Mouse (Mus musculus) forebrain, embryonic 11.5 days (tissue): ENCODE measurements around the gene Psmb7. TPM values are rescaled to one million over a fixed set of nuclear protein-coding genes. Genes with fewer than 3 reads are reported as not detected.

ENCODE experiments used
- ATAC-seq: fragments of 200-750 bp; cut with Nextera tagmentation; replicated peaks from 2 replicates; pipeline ENCODE4 v1.8.0; 2017; ENCODE audit warnings: moderate TSS enrichment; ENCODE audit not compliant: low FRiP score
- DNase-seq: peaks from one replicate; pipeline ENCODE4 v3.0.0-alpha.2; 2017; ENCODE audit warnings: low spot score
- H3K27ac ChIP-seq: fragments of 300-500 bp; sonication (generic); 2 replicates; pipeline ENCODE4 v1.5.1; 2014; ENCODE audit warnings: low read depth, low read length
- H3K27me3 ChIP-seq: fragments of 300-500 bp; sonication (generic); 2 replicates; pipeline ENCODE4 v1.6.1; 2014; ENCODE audit warnings: mild to moderate bottlenecking, low read length, mixed read lengths; ENCODE audit not compliant: control insufficient read depth, insufficient read depth
- H3K36me3 ChIP-seq: fragments of 300-500 bp; sonication (generic); 2 replicates; pipeline ENCODE4 v1.6.1; 2014; ENCODE audit warnings: mild to moderate bottlenecking, low read length, moderate library complexity, mixed read lengths; ENCODE audit not compliant: control insufficient read depth, insufficient read depth
- H3K4me1 ChIP-seq: fragments of 300-500 bp; sonication (generic); replicated peaks from 2 replicates; pipeline ENCODE4 v1.6.1; 2014; ENCODE audit warnings: low read length, mixed read lengths; ENCODE audit not compliant: control insufficient read depth, insufficient read depth
- H3K4me2 ChIP-seq: fragments of 300-500 bp; sonication (generic); 2 replicates; pipeline ENCODE4 v1.6.1; 2014; ENCODE audit warnings: low read depth, mild to moderate bottlenecking, low read length, moderate library complexity, mixed read lengths; ENCODE audit not compliant: severe bottlenecking
- H3K4me3 ChIP-seq: fragments of 300-500 bp; sonication (generic); 2 replicates; pipeline ENCODE4 v1.5.1; 2014; ENCODE audit warnings: low read depth, low read length
- H3K9ac ChIP-seq: fragments of 300-500 bp; sonication (generic); 2 replicates; pipeline ENCODE4 v1.6.1; 2014; ENCODE audit warnings: low read length
- H3K9me3 ChIP-seq: fragments of 300-500 bp; sonication (generic); 2 replicates; pipeline ENCODE4 v1.6.1; 2016; ENCODE audit warnings: low read length, mixed read lengths; ENCODE audit not compliant: control insufficient read depth
- WGBS: fragments of 180-500 bp; shearing (Covaris S2); extraction: QIAGEN DNeasy Blood & Tissue Kit; methylation state at CpG from one replicate; pipeline ENCODE4 v1.1.7; 2014; 5-methylcytosine and 5-hydroxymethylcytosine counted together
- polyA plus RNA-seq: library from polyadenylated mRNA; unstranded; fragments of >200 nt; fragmentation: Nextera tagmentation; extraction: Ambion mirVana; gene quantifications from 2 replicates; pipeline ENCODE4 v1.2.1, GENCODE M21; 2014

The Psmb7 gene
- polyA plus RNA-seq, 1 experiment from 2014 or later = 333 TPM

- no peak overlapping the region for H3K4me2 ChIP-seq
- H3K36me3 ChIP-seq = no peaks in the 10 kb centered on the region
- WGBS = 87% methylated on average over 7 of the region's 7 CpGs
- H3K27ac ChIP-seq = no peak overlapping the region
- no peaks in the 10 kb centered on the region for H3K4me1 ChIP-seq
- no peak for DNase-seq
- H3K4me3 ChIP-seq = no peak overlapping the region
- no peak for ATAC-seq
- H3K9me3 ChIP-seq = no peaks in the 10 kb centered on the region
- H3K9ac ChIP-seq = no peak overlapping the region
- H3K27me3 ChIP-seq = no peaks in the 10 kb centered on the region
Measured at GRCm38 (mm10) chr2:38652098-38652497, 8.2 kb upstream of the Psmb7 start.

GRCm38 (mm10) chr2:38650340-38650739 lies 6.5 kb upstream of the Psmb7 start:
- DNase-seq (no peak), ATAC-seq (no peak)
- Histone ChIP-seq H3K4me3 (no peak overlapping the region), H3K9ac (no peak overlapping the region), H3K9me3 (no peaks in the 10 kb centered on the region), H3K4me2 (no peak overlapping the region), H3K27ac (no peak overlapping the region), H3K36me3 (no peaks in the 10 kb centered on the region), H3K27me3 (no peaks in the 10 kb centered on the region), H3K4me1 (no peaks in the 10 kb centered on the region)
- WGBS = 89% methylated on average over 1 of the region's 1 CpGs

DNA sequence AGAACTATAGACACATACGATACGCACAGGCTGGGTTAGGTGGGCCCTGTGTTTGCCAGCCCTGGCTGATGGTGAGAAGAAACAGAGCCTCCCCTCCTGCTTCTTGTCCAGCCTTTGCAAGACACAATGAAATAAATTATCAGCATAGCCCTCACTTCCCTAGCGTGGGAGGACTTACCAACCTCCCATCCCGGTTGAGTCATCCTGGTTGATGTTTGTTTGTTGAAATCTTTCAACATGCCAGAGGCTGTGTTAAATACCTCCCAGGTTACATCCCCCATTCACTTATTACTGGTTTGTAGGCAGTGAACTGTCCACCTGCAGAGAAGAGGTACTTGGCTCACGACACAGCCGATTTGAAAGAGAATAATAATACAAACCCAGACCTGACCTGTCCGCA lies 3.8 kb upstream of the Psmb7 start:
- 84% methylated on average over 7 of the region's 7 CpGs for WGBS
- H3K27ac ChIP-seq = no peak overlapping the region
- peak; percentile 21 for DNase-seq
- H3K4me2 ChIP-seq = no peak overlapping the region
- H3K36me3 ChIP-seq = no peaks in the 10 kb centered on the region
- H3K4me3 ChIP-seq = no peak overlapping the region
- no peak overlapping the region for H3K9ac ChIP-seq
- no peaks in the 10 kb centered on the region for H3K27me3 ChIP-seq
- no peaks in the 10 kb centered on the region for H3K9me3 ChIP-seq
- no peak for ATAC-seq
- H3K4me1 ChIP-seq = no peaks in the 10 kb centered on the region; the same call in 1 of the 2 replicates

DNA sequence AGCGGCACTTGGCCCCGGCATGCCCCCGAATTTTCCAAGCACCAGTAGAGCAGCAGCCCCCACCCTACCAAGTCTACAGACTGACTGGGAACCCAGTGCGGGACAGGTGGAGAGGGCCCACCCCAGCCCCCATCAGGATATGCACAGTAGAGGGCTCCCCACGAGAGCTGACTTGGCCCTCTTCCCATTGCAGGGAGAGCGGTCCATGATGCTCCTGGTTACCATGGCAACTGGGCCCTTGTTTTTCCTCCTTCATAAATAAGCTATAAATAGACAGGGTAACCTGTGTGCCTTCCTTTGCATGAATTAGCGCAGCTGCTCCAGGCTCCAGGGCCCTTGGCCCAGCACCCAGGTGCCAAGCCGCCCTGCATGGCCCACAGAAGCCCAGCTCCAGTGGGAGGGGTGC lies 3.3 kb upstream of the Psmb7 start:
- H3K4me2 ChIP-seq = no peak overlapping the region
- DNase-seq (peak; percentile 51), ATAC-seq (no peak; the same call in 1 of the 2 replicates)
- H3K9me3 ChIP-seq = no peaks in the 10 kb centered on the region
- no peak overlapping the region for H3K9ac ChIP-seq
- H3K36me3 ChIP-seq = no peaks in the 10 kb centered on the region
- no peak overlapping the region for H3K27ac ChIP-seq
- H3K4me1 ChIP-seq = no peaks in the 10 kb centered on the region; the same call in 1 of the 2 replicates
- H3K27me3 ChIP-seq = no peaks in the 10 kb centered on the region
- H3K4me3 ChIP-seq = no peak overlapping the region
- 74% methylated on average over 8 of the region's 8 CpGs for WGBS

DNA sequence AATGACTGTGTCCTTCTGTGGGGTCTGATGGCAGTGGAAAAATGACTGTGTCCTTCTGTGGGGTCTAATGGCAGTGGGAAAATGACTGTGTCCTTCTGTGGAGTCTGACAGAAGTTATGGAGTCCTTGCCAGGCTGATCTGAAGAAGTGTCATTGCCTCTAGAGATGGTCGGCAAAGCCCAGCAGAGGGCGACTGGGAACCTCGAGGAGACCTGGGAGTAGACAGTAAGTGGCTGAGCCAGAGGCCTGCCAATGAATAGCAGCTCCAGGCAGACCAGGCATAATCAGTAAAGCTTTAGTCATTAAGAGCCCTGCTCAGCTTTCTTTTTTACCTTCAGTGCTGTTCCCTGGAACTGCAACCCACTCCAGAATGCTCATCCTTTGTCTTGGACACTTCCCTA lies 2.0 kb upstream of the Psmb7 start:
- Histone ChIP-seq H3K4me3 (no peak overlapping the region), H3K9ac (no peak overlapping the region), H3K36me3 (peaks cover 3% of the 10 kb centered on the region; the same call in 1 of the 2 replicates), H3K4me1 (no peaks in the 10 kb centered on the region; the same call in 1 of the 2 replicates), H3K27me3 (no peaks in the 10 kb centered on the region), H3K27ac (no peak overlapping the region), H3K9me3 (no peaks in the 10 kb centered on the region), H3K4me2 (no peak overlapping the region)
- WGBS = 0% methylated on average over 3 of the region's 3 CpGs
- ATAC-seq = peak; percentile 69
- peak; percentile 83 for DNase-seq

DNA sequence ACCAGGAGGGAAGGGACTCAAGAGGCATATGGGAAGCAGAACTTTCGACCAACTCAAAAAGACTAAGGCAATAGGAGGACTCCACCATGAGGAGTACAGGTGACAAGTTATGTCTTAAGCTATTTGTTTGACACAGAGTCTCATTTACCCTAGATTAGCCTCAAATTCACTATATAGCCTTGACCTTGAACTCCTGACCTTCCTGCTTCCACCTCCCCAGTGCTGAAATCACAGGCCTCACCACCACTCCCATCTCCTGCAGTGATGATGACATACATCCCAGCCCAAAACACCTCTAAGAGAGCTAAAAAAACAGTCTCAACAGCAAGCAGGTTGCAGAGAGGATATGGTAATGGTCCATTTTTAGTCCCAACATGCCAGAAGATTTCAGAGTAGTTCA lies 2.1 kb downstream of the Psmb7 start:
- Histone ChIP-seq H3K27me3 (no peaks in the 10 kb centered on the region), H3K9me3 (no peaks in the 10 kb centered on the region), H3K4me3 (no peak overlapping the region), H3K4me2 (no peak overlapping the region), H3K27ac (no peak overlapping the region), H3K9ac (no peak overlapping the region), H3K4me1 (no peaks in the 10 kb centered on the region; the same call in 1 of the 2 replicates), H3K36me3 (peaks cover 6% of the 10 kb centered on the region; the same call in 1 of the 2 replicates)
- no peak for ATAC-seq
- peak; percentile 4 for DNase-seq
- 100% methylated on average over 1 of the region's 1 CpGs for WGBS

DNA sequence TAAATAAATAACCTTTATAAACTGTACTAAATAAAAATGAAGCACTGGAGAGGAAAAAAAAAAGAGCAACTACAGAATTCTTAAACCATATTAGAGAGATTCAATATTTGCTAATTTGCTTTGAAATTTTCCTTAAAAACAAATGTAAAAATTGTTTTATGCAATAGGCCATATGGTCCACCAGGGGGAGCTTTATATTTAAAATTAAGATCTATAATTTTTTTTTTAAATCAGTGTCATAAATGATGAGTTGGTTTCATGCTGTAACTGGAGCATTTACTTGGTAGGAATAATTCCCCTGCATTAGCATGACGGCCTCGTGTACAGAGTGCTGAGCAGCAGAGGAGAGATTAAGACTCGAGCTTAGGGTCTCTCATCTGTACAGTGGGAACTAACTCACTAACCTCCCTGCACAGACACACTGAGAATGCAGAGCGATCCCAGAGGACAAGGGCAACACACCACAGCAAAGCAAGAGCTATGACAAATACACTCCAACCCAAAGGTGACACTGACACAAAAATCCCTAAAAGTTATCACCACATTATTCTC lies 6.1 kb downstream of the Psmb7 start:
- Histone ChIP-seq H3K36me3 (peaks cover 6% of the 10 kb centered on the region; the same call in 1 of the 2 replicates), H3K9ac (no peak overlapping the region), H3K4me3 (no peak overlapping the region), H3K4me2 (no peak overlapping the region), H3K27me3 (no peaks in the 10 kb centered on the region), H3K4me1 (no peaks in the 10 kb centered on the region), H3K27ac (no peak overlapping the region), H3K9me3 (no peaks in the 10 kb centered on the region)
- DNase-seq (peak; percentile 45), ATAC-seq (no peak)
- WGBS = 86% methylated on average over 4 of the region's 4 CpGs

- no peak overlapping the region for H3K9ac ChIP-seq
- peaks cover 3% of the 10 kb centered on the region; the same call in 1 of the 2 replicates for H3K36me3 ChIP-seq
- no peaks in the 10 kb centered on the region for H3K9me3 ChIP-seq
- H3K27me3 ChIP-seq = no peaks in the 10 kb centered on the region
- 95% methylated on average over 2 of the region's 2 CpGs for WGBS
- no peak for ATAC-seq
- no peak overlapping the region for H3K27ac ChIP-seq
- no peak overlapping the region for H3K4me2 ChIP-seq
- no peak overlapping the region for H3K4me3 ChIP-seq
- no peaks in the 10 kb centered on the region for H3K4me1 ChIP-seq
- DNase-seq = peak; percentile 22
Measured at GRCm38 (mm10) chr2:38630574-38630973, 13.3 kb downstream of the Psmb7 start.

GRCm38 (mm10) chr2:38629451-38629850 lies 14.4 kb downstream of the Psmb7 start:
- H3K9me3 ChIP-seq = no peaks in the 10 kb centered on the region
- H3K4me2 ChIP-seq = no peak overlapping the region
- ATAC-seq = no peak
- no peaks in the 10 kb centered on the region for H3K4me1 ChIP-seq
- DNase-seq = no peak
- no peak overlapping the region for H3K4me3 ChIP-seq
- H3K36me3 ChIP-seq = peaks cover 3% of the 10 kb centered on the region; the same call in 1 of the 2 replicates
- no peaks in the 10 kb centered on the region for H3K27me3 ChIP-seq
- H3K27ac ChIP-seq = no peak overlapping the region
- 90% methylated on average over 3 of the region's 3 CpGs for WGBS
- no peak overlapping the region for H3K9ac ChIP-seq
